Mouse (Mus musculus) lung, embryonic 16.5 days (tissue): ENCODE results near the gene Nmnat1. TPM values are rescaled to one million over a fixed set of nuclear protein-coding genes. Genes with fewer than 3 reads are reported as not detected.
A peak's percentile ranks its signal among the peaks of the same experiment; 100 is the strongest.

Experiments used
- ATAC-seq: fragments of 200-750 bp; cut with Nextera tagmentation; 2 replicates; pipeline ENCODE4 v1.8.0; 2017; ENCODE audit warnings: low read depth, mild to moderate bottlenecking, moderate library complexity
- H3K27ac ChIP-seq: fragments of 300-500 bp; sonication (generic); 2 replicates; pipeline ENCODE4 v1.5.1; 2014; ENCODE audit warnings: mild to moderate bottlenecking, control low read depth, low read length
- H3K27me3 ChIP-seq: fragments of 300-500 bp; sonication (generic); 2 replicates; pipeline ENCODE4 v1.6.1; 2014; ENCODE audit warnings: low read depth, low read length, mixed read lengths; ENCODE audit not compliant: control insufficient read depth, insufficient read depth
- H3K36me3 ChIP-seq: fragments of 300-500 bp; sonication (generic); 2 replicates; pipeline ENCODE4 v1.6.1; 2014; ENCODE audit warnings: low read length; ENCODE audit not compliant: control insufficient read depth, insufficient read depth
- H3K4me1 ChIP-seq: fragments of 300-500 bp; sonication (generic); replicated peaks from 2 replicates; pipeline ENCODE4 v1.6.1; 2014; ENCODE audit warnings: low read length, mixed read lengths; ENCODE audit not compliant: control insufficient read depth, insufficient read depth
- H3K4me2 ChIP-seq: fragments of 300-500 bp; sonication (generic); 2 replicates; pipeline ENCODE4 v1.6.1; 2014; ENCODE audit warnings: low read depth, low read length, control low read depth
- H3K4me3 ChIP-seq: fragments of 300-500 bp; sonication (generic); 2 replicates; pipeline ENCODE4 v1.5.1; 2014; ENCODE audit warnings: mild to moderate bottlenecking, low read length, control low read depth
- H3K9ac ChIP-seq: fragments of 300-500 bp; sonication (generic); 2 replicates; pipeline ENCODE4 v1.6.1; 2014; ENCODE audit warnings: low read length, control low read depth
- H3K9me3 ChIP-seq: fragments of 300-500 bp; sonication (generic); 2 replicates; pipeline ENCODE4 v1.6.1; 2016; ENCODE audit warnings: low read length; ENCODE audit not compliant: control insufficient read depth
- WGBS: fragments of 180-500 bp; shearing (Covaris S2); extraction: QIAGEN DNeasy Blood & Tissue Kit; methylation state at CpG from one replicate; pipeline ENCODE4 v1.1.7; 2014; 5-methylcytosine and 5-hydroxymethylcytosine counted together
- polyA plus RNA-seq: library from polyadenylated mRNA; unstranded; fragments of >200 nt; fragmentation: Nextera tagmentation; extraction: Ambion mirVana; gene quantifications from 2 replicates; pipeline ENCODE4 v1.2.1, GENCODE M21; 2015

Nmnat1 gene
- 10.3 and 11.9 TPM in 2 replicates for polyA plus RNA-seq

GRCm38 (mm10) chr4:149485053-149485824 lies at the start of gene Nmnat1, which contains the start of gene Lzic:
Gene Nmnat1, minus strand, starts transcription at chr4:149485202.
Gene Lzic, plus strand, starts transcription at chr4:149485229.
- peaks cover 10% of the 10 kb centered on the region; the same call in 1 of the 2 replicates for H3K36me3 ChIP-seq
- under 1% methylated on average over 54 of the region's 60 CpGs for WGBS
- peak within 1 kb of the TSS; percentile 81 for H3K4me3 ChIP-seq
- H3K27ac ChIP-seq, result peak within 1 kb of the TSS; percentile 79
- no peaks in the 10 kb centered on the region for H3K9me3 ChIP-seq
- H3K27me3 ChIP-seq, result no peaks in the 10 kb centered on the region
- peak within 1 kb of the TSS; percentile 92 for H3K4me2 ChIP-seq
- peaks cover 11% of the 10 kb centered on the region for H3K4me1 ChIP-seq
- H3K9ac ChIP-seq, result peak within 1 kb of the TSS; percentile 82
- peak; percentile 99 for ATAC-seq

DNA sequence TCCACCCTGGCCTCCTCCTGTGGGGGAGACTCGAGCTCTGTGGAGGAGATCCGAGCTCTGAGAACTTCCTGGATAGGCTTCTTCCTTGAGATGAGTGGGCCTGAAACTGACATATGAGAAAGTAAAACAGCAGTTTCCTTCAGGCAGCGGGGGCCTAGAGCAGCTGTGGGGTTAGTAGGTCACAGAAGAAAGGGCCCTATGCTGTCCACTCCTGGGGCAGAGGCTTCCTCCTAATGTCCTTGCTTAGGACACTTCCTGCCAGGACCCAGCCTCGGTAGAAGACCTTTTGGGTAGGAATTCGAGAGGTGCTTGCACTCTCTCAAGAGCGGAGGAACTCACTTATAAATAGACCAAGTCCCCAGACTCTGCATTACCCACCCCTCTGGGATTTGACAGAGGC lies 44.7 kb upstream of the Nmnat1 start:
- no peaks in the 10 kb centered on the region for H3K9me3 ChIP-seq
- no peak overlapping the region for H3K27ac ChIP-seq
- H3K9ac ChIP-seq, result no peak overlapping the region

DNA sequence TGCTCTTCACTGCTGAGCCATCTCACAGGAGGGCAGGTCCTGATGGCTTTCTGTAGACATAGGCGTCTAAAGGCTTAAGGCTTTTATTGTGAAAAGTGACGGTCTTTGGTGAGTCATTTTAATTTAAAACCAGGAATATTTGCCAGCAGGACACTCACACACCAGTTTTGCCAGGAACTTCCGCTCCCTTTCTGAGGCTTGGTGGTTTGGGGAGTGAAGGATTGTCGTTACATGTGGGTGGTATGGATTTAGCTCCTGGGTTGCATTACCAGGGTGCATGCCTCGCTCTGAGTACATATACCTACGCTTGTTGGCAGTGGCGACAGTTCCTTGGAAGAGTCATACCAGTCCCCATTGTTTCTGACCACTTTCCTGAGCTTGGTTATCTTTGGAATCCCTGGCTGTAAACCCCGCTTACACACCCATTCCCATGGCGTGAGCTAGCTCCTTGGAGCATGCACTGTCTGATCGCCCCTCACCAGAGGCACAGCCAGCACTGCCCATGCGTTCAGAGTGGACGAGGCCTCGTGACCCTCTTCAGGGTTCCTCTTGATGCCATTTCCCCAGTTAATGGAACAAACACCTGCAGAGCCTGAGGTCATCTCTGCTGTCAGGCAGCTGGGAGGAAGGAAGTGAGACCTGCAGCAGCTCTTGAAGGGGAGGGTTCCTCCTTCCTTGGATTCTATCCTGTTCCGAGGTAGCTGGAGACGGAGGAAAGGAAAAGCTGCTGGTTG lies 42.8 kb upstream of the Nmnat1 start:
- Histone ChIP-seq H3K4me1 (peaks cover 15% of the 10 kb centered on the region), H3K4me2 (no peak overlapping the region), H3K27ac (no peak overlapping the region; the same call in 1 of the 2 replicates), H3K36me3 (0 out of 2 replicates have a peak, but pooled peaks cover under 1% of the 10 kb centered on the region), H3K9me3 (no peaks in the 10 kb centered on the region), H3K9ac (no peak overlapping the region), H3K4me3 (no peak overlapping the region), H3K27me3 (no peaks in the 10 kb centered on the region)
- WGBS, result 65% methylated on average over 15 of the region's 15 CpGs
- peak; percentile 11; the same call in 1 of the 2 replicates for ATAC-seq

More for the DNA sequence above, 44.7 kb upstream of the Nmnat1 start:
- no peaks in the 10 kb centered on the region for H3K27me3 ChIP-seq
- H3K4me2 ChIP-seq, result no peak overlapping the region
- WGBS, result 59% methylated on average over 6 of the region's 6 CpGs
- H3K4me1 ChIP-seq, result peaks cover 15% of the 10 kb centered on the region
- ATAC-seq, result no peak
- 0 out of 2 replicates have a peak, but pooled peaks cover 2% of the 10 kb centered on the region for H3K36me3 ChIP-seq
- H3K4me3 ChIP-seq, result no peak overlapping the region

DNA sequence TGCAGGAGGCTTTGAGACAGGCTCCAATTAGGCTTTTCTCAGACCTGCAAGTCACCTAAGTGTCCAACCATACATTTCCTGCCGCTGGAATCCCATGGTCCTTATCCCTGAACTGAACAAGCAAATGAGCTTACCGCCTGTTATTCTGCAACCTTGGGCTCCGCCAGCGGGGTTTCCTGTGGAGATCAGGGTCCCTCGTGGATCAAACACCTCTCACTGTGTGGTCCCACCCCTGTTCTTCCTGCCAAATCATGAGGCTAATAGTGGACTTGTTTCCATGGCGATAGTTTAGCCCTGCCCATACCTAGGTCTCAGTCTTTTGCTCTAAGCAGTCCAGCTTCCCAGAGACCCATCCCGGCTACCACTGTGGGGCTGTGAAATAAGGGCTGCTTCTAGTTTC lies 41.3 kb upstream of the Nmnat1 start:
- Histone ChIP-seq H3K4me3 (no peak overlapping the region), H3K36me3 (no peaks in the 10 kb centered on the region), H3K4me2 (no peak overlapping the region), H3K9ac (no peak overlapping the region), H3K9me3 (no peaks in the 10 kb centered on the region), H3K27me3 (no peaks in the 10 kb centered on the region), H3K4me1 (peaks cover 15% of the 10 kb centered on the region), H3K27ac (no peak overlapping the region)
- ATAC-seq, result peak; percentile 64
- WGBS, result 32% methylated on average over 7 of the region's 7 CpGs

DNA sequence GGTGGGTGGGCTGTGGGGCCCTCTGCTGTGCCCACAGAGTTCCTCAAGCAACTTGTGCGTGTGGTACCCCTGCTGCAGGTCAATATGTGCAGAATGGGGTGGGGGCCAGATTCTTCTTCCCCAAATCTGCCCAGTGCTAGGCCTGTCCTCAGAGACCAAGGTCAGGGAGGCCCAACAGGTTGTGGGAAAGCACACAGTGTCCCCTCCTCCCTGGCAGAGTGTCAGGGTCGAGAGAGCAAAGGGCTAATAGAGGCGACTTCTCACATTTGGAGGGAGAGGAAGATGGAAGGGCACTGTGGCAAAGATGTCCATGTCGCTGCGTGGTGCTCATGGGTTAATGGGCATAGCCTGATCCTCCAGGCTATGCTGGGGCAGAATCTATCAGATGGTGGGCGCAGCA lies 40.8 kb upstream of the Nmnat1 start:
- no peak overlapping the region for H3K27ac ChIP-seq
- WGBS, result 65% methylated on average over 6 of the region's 6 CpGs
- peaks cover 15% of the 10 kb centered on the region for H3K4me1 ChIP-seq
- no peaks in the 10 kb centered on the region for H3K9me3 ChIP-seq
- H3K36me3 ChIP-seq, result no peaks in the 10 kb centered on the region
- H3K4me2 ChIP-seq, result no peak overlapping the region
- H3K4me3 ChIP-seq, result no peak overlapping the region
- no peak overlapping the region for H3K9ac ChIP-seq
- no peaks in the 10 kb centered on the region for H3K27me3 ChIP-seq
- ATAC-seq, result no peak

DNA sequence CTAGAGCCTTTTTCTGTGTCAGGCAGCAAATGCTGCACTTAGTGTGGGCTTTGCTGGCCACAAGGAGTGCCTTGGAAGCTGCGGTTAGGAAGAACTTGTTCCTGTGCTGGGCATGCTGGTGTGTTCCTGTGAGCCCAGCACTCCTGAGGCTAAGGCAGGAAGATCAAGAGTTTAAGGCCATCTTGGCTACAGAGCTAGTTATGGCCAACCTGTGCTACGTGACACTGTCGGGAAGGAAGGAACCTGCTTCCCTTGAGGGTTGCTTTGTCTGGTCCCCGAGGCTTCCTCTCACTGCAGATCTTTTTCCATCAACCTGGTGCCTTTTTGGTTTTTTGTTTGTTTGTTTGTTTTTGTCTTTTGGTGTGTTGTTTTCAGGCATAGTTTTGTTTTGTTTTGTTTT lies 40.2 kb upstream of the Nmnat1 start:
- no peak for ATAC-seq
- Histone ChIP-seq H3K4me2 (no peak overlapping the region), H3K27ac (no peak overlapping the region), H3K4me3 (no peak overlapping the region), H3K4me1 (peaks cover 15% of the 10 kb centered on the region), H3K27me3 (no peaks in the 10 kb centered on the region), H3K36me3 (no peaks in the 10 kb centered on the region), H3K9ac (no peak overlapping the region), H3K9me3 (no peaks in the 10 kb centered on the region)
- WGBS, result 90% methylated on average over 4 of the region's 4 CpGs

- no peak overlapping the region for H3K4me3 ChIP-seq
- H3K9me3 ChIP-seq, result no peaks in the 10 kb centered on the region
- peaks cover 16% of the 10 kb centered on the region for H3K4me1 ChIP-seq
- no peak overlapping the region for H3K27ac ChIP-seq
- WGBS, result 83% methylated on average over 6 of the region's 6 CpGs
- no peak overlapping the region for H3K9ac ChIP-seq
- no peaks in the 10 kb centered on the region for H3K36me3 ChIP-seq
- H3K4me2 ChIP-seq, result no peak overlapping the region
- H3K27me3 ChIP-seq, result no peaks in the 10 kb centered on the region
- no peak for ATAC-seq
Observed at GRCm38 (mm10) chr4:149523961-149524360, 39.0 kb upstream of the Nmnat1 start.

DNA sequence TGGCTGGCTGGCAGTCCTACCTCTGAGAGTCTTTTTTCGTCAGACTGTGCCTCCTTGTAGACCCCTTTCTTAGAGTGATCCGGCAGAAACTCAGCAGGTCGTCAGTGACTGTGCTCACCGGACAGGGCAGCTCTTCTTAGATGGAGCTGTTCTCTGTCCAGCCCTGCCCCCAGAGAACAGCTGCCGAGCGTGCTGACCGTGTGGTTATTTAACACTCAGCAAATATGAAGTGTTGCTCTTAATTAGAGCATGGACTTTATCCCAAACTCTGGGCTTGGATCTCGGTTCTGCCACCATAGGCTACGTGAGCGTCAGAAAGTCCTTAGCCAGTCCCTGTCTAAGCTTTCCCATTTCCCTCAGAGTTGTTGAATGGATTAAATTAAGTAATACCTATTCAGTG lies 36.3 kb upstream of the Nmnat1 start:
- WGBS, result 60% methylated on average over 10 of the region's 10 CpGs

More for the DNA sequence above, 36.3 kb upstream of the Nmnat1 start:
- H3K27me3 ChIP-seq, result no peaks in the 10 kb centered on the region
- ATAC-seq, result no peak
- no peak overlapping the region for H3K27ac ChIP-seq
- no peaks in the 10 kb centered on the region for H3K36me3 ChIP-seq
- H3K9ac ChIP-seq, result no peak overlapping the region
- no peaks in the 10 kb centered on the region for H3K9me3 ChIP-seq
- H3K4me3 ChIP-seq, result no peak overlapping the region
- peaks cover 14% of the 10 kb centered on the region for H3K4me1 ChIP-seq
- H3K4me2 ChIP-seq, result no peak overlapping the region
